Mouse (Mus musculus) adrenal gland, postnatal 36 days (tissue): ENCODE data around the gene Fam13c. TPM values are rescaled to one million over a fixed set of nuclear protein-coding genes. Genes with fewer than 3 reads are reported as not detected.

ENCODE experiments used
- DNase-seq, 2 experiments: peaks; one replicate each; pipeline ENCODE4 v3.0.0; 2021; ENCODE audit warnings: mixed read lengths in 1 of 2
- total RNA-seq, 2 experiments: library from RNA; stranded (reverse); gene quantifications; 2 replicates each; pipeline ENCODE4 v1.2.3; 2021

Fam13c gene
- total RNA-seq, 2 experiments from 2014 or later, result 15.2 to 26.3 TPM

GRCm38 (mm10) chr10:70458574-70459263 lies 18.4 kb downstream of the Fam13c start:
- DNase-seq, result no peak

GRCm38 (mm10) chr10:70465638-70466037 lies 25.4 kb downstream of the Fam13c start:
- DNase-seq, result peak; percentile 35 to 37

GRCm38 (mm10) chr10:70470836-70471235 lies 30.6 kb downstream of the Fam13c start:
- no peak for DNase-seq

- DNase-seq, result peak; percentile 68 to 70
Measured at GRCm38 (mm10) chr10:70477741-70478145, 37.5 kb downstream of the Fam13c start.

GRCm38 (mm10) chr10:70483736-70484135 lies 43.5 kb downstream of the Fam13c start:
- peak; percentile 28 to 49 for DNase-seq

- DNase-seq, result no peak
Measured at GRCm38 (mm10) chr10:70484568-70485286, 44.4 kb downstream of the Fam13c start.

GRCm38 (mm10) chr10:70485287-70485612 lies 45.0 kb downstream of the Fam13c start:
- DNase-seq, result peak; percentile 52 to 53

GRCm38 (mm10) chr10:70486651-70487050 lies 46.4 kb downstream of the Fam13c start:
- DNase-seq, result peak in 1 of 2 experiments; percentile 29

- DNase-seq, result no peak
Measured at GRCm38 (mm10) chr10:70493891-70494290, 53.6 kb downstream of the Fam13c start.

- no peak for DNase-seq
Measured at GRCm38 (mm10) chr10:70494441-70494840, 54.2 kb downstream of the Fam13c start.

GRCm38 (mm10) chr10:70495106-70496104 lies 55.1 kb downstream of the Fam13c start:
- peak; percentile 33 to 63 for DNase-seq

GRCm38 (mm10) chr10:70496938-70497337 lies 56.7 kb downstream of the Fam13c start:
- DNase-seq, result peak; percentile 57 to 74

- no peak for DNase-seq
Measured at GRCm38 (mm10) chr10:70498328-70498727, 58.0 kb downstream of the Fam13c start.

GRCm38 (mm10) chr10:70499246-70499645 lies 59.0 kb downstream of the Fam13c start:
- DNase-seq, result no peak

- DNase-seq, result no peak
Measured at GRCm38 (mm10) chr10:70504871-70505270, 64.6 kb downstream of the Fam13c start.

GRCm38 (mm10) chr10:70505395-70505794 lies 65.1 kb downstream of the Fam13c start:
- DNase-seq, result no peak

- no peak for DNase-seq
Measured at GRCm38 (mm10) chr10:70505842-70506241, 65.6 kb downstream of the Fam13c start.

GRCm38 (mm10) chr10:70506499-70507168 lies 66.4 kb downstream of the Fam13c start:
- peak; percentile 56 to 74 for DNase-seq

GRCm38 (mm10) chr10:70507880-70508279 lies 67.6 kb downstream of the Fam13c start:
- no peak for DNase-seq

- DNase-seq, result no peak
Measured at GRCm38 (mm10) chr10:70514848-70515247, 74.6 kb downstream of the Fam13c start.

- DNase-seq, result no peak
Measured at GRCm38 (mm10) chr10:70516661-70517060, 76.4 kb downstream of the Fam13c start.

- DNase-seq, result peak; percentile 43 to 47
Measured at GRCm38 (mm10) chr10:70519640-70520099, 79.4 kb downstream of the Fam13c start.
